Mouse (Mus musculus) common myeloid progenitor, adult 5-6 weeks (primary cell): ENCODE results near the gene Sema4a. TPM values are rescaled to one million over a fixed set of nuclear protein-coding genes. Genes with fewer than 3 reads are reported as not detected.

Experiments used
- ATAC-seq: replicated peaks from 2 replicates; pipeline ENCODE4 v1.8.0; 2016; ENCODE audit warnings: low read depth, mild to moderate bottlenecking, moderate TSS enrichment, inconsistent platforms; ENCODE audit not compliant: poor library complexity, severe bottlenecking
- total RNA-seq: library from RNA; stranded (forward); fragments of 200-1000, 187-1606 nt; gene quantifications from 2 replicates; pipeline ENCODE4 v1.2.3, GENCODE M21; 2017

The Sema4a gene
- total RNA-seq, 1 experiment from 2014 or later: 2.5 TPM

DNA sequence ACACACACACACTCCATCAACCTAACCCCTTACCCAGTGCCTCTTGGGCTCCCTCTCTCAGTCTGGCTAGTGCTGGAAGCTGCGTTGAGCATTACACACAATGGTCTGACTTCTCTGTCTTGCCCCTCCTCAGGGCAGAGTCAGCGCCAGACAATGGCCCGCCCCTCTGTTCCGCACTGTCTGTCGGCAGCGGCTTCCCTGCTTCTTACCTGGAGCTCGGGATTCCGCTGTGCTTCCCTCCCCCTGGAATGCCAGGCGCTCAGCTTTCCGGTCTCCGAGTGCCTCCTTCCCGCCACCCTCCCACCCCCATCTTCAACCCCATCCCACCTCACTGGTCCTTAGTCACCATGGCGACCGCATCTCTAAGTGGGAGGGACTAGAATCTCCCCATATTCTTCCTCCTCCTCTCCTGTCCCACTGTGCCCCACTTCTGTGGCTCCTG is 2.2 kb downstream of the Sema4a start:
- no peak for ATAC-seq

DNA sequence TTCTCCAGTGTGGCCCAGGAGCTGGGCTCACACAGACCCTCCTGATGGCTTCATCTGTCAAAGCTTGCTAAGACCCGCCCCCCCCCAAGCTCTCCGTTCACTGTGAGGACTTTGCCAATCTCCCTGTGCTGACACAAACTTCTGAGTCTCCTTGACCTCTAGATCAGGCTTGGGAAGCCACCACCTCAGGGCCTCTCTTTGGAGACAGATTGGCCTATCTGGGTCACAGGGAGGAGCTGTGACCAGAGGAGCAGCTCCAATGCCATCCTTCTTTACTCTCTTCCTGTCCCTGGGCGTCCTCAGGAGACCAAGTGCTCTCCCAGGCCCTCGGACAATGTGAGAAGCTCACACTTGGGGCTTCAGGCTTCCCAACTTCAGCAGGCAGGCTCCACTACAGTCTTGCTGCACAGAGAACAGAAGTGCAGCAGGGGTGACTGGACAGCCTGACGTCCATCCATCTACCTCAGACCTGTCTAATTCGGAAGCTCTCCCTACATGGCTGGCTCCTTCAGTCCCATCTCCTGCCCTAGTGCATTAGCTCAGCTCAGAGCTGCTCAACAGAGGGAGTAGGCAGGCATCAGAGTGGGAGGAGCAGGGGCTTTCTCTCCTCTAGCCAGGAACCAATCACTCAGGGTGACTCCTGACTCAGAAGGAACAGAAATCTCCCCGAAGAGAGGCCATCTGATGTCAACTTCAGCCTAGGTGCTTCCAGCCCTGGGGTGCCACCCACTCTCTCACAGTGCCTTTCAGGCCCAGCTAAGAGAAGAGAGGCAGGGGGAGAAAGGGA is 4.0 kb downstream of the Sema4a start:
- no peak for ATAC-seq

DNA sequence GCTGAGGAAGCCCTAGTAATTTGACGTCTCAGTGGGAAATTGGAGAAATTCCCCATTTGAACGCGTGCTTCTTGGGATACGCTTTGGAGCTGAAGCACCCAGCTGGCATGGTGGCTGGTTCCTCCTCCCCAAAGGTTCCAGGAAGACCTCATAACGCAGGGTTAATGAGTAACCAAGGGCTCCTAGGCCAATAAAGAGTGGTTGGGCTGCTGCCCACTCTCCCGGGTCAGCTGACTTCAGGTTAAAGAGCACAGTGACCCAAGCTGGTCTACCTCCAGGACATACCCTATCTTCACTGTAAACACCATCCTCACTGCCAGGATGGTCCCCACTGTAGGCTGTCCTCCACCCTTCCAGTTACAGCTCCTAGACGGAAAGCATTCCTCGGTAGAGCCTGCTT is 4.7 kb downstream of the Sema4a start:
- ATAC-seq: no peak

DNA sequence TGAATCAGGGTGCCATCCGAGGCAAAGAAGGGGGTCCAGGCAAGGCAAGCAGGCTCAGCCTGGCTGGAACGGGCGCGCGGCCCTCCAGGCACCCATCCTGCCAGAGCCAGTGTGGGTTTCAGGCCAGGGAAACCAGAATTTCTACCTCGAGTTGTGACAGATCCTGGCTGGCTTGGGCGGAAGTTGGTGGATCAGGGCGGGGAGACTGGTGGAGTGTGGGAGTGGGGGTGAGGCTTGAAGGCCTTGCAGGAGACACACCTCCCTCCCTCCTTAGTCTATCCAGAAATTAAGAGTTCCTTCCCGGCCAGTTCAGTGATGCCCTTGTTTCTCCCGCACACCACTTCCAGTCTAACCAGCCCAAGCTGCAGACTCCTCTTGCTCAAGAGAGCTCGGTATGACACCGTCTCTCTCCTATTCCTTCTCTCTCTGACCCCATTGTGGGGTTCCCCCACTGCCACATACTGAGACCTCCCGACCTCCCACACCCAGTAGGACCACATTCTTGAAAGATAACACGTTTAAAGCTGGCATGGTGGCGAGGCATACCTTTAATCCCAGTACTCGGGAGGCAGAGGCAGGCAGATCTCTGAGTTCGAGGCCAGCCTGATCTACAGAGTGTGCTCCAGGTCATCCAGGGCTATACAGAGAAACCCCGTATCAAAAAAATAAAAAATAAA is 5.3 kb downstream of the Sema4a start:
- ATAC-seq: 0 out of 2 replicates have a peak, but pooled peaks have one; percentile 1

DNA sequence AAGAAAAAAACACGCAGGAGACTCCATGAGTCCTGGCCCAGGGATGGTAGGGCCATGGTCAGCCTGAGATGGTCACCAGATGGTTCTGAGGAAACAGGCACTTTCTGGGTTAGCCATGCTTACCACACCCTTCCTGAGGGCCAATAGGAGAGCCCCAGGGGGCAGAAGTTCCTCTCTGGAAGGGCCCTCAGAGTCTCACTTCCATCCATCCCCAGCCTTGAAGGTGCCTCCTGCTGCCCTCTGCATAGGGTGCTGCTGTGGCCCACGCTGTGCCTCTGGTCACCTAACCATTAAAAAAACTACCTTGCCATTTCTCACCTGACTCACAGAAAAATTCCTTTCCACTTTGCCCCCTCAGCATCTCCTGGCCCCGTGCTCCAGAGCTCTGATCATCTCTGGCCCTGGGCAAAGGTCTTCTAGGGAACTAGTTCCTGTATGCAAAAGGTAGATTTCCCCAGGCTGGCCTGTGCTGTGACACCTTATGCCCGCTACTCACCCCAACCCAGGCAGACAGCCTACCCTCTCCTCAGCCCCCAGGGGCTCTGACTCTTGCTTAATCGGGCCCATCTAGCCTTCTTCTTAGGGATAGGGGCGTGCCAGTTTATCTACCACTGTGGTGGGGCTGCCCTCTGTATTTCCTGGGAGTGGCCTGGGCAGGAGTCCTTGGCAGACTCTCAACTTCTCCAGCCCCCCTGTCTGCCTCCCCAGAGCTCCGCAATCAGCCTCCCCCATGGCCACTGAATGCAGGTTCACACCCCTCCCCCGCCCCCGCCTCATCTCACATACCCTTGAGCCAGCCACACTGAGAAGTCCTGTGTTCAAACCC is 6.0 kb downstream of the Sema4a start:
- ATAC-seq: peak; percentile 52

DNA sequence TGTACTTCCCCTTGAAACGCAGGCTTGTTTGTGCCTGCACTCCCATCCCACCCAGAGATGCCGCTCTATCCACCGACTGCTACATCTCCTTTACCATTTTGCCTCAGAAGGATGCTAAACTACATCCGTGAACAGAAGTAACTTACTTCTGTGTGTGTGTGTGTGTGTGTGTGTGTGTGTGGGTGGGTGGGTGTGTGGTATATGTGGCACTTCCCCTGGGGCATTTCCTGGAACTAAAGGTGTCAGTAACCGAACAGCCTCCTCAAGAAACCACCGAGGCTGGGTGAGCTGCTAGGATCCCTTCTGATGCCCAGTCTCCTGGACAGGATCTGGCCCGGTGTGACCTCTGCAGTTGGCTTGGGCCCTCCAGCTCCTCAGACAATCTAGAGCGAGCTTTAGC is 7.0 kb downstream of the Sema4a start:
- ATAC-seq: 0 out of 2 replicates have a peak, but pooled peaks have one; percentile 3

DNA sequence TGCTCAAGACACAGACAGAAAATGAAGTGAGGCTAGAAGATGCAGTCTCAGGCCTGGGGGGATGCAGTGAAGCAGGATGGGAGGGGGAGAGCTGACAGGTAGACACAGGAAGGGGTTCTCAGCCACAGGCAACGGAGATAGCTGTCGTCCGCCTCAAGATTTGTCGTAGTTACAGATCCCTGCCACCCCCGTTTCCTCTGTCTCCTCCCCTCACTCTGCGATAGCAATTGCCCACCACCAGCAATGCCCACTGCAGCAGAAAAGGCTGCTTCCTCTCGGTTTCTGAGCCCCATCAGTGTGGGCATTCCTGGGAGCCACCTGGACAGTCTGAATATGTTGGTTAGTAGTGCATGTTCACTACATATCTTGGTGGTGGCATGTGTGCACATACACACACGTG is 7.6 kb downstream of the Sema4a start:
- ATAC-seq: no peak

DNA sequence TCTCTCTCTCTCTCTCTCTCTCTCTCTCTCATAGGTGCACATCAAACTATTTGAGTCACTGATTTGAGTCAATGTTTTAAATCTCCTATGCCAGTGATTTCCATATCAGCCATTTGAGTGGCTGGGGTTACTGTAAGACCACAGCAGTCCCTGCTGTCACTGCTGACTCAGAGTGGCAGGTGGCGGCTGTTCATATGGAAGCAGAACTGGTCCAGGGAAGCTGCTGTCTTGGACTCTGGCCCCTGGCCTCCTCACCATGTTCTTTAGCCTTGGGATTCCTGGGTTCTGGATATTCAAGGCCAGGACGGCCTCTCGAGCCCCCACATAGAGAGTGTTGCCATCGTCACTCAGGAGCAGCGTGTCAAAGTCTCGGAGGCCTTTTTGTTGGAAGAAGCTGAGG is 8.3 kb downstream of the Sema4a start:
- ATAC-seq: no peak

DNA sequence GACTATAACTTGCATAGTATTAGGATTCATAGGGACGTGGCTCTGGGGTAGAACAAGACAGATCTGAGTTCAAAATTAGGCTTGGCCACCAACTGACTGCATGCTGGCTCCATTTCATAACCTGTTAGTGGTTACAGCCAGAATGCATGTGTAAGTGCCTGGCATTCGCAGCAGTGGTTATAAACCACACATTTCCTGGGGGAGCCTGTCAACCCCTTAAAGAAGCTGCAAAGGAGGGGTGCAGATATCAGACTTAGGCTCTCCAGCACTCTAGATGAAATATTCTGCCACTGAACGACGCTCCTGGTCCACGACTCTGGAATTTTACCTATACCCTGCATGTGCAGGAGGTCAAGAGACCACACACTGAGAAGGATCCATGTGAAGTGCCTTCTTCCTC is 8.7 kb downstream of the Sema4a start:
- no peak for ATAC-seq

DNA sequence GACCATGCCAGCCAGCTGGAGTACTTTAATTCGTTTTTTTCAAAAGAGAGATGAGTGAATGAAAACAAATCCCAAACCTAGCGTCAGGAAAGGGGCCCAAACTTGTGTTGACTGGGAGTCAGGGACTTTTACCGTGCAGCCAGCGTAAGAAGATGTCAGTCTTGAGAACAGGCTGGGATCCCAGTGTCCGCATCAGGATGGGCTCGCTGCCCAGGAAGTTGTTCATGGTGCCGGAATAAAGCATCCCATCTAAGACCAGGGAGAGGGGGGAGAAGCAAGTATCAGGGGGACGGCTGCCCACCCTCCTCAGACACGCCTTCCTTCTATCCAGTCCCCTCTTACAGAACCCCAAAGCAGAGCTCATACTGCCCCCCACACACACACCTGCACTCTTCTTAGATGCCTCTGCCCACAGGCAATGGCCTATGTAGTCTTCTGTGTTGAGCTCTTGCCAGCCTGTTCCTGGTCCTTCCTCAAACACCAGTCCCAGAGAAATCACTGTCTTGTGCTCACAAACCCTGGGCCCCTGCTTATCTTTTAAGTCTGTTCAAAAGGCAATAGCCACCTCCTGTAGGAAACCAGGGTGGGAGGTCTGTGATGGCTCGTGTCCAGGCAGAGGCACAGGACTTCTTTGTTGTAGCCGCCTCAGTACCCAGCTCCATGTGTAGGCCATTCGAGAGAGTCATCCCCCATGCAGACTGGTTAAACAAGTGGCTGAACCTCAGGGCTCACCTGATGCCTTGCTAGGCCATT is 10.4 kb downstream of the Sema4a start:
- no peak for ATAC-seq

DNA sequence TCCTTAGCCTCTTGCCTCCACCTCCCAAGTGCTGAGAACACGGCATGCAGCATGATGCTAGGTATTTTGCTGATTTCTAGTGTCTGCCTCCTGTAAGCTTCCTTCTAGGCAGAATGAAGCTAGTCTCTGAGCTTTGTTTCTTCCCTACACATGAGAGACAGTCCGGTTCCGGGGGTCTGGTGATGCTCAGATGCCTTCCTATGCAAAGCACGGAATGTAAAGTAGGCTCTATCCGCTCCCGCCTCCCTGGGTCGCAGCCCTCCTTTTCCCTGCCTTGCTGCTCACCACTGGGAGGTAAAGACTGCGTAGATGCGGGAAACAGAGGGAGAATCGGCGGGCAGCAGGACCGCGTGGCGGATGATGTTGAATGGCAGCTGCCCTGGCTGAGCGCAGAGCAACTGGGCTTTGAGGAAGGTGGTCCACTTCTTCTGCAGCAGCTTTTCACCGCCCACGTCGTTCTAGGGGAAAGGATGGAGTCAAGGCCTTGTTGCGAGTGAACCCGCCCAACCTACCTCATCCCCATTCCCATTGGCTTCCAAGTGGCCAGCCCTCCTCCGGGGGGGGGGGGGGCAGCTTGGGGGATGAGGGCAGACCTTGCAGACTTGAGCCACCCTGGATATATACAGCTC is 11.5 kb downstream of the Sema4a start:
- no peak for ATAC-seq

DNA sequence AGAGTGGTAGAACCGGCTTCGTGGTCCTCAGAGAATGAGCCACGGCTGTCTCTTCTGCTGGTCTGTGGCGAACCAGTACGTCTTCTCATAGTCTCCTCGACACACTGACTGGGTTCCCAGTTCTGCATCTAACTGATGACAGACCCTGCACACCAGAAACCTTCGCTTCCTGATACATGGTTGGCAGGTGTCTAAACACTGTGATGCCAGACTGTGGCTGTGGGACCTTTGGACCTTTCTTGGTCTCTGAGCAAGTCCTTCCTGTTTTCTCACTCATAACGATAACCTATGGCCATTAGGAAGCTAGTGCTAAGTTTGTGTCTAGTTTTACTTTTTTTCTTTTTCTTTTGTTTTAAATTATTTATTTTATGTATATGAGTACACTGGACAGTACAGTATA is 12.5 kb downstream of the Sema4a start:
- no peak; the same call in 1 of the 2 replicates for ATAC-seq

DNA sequence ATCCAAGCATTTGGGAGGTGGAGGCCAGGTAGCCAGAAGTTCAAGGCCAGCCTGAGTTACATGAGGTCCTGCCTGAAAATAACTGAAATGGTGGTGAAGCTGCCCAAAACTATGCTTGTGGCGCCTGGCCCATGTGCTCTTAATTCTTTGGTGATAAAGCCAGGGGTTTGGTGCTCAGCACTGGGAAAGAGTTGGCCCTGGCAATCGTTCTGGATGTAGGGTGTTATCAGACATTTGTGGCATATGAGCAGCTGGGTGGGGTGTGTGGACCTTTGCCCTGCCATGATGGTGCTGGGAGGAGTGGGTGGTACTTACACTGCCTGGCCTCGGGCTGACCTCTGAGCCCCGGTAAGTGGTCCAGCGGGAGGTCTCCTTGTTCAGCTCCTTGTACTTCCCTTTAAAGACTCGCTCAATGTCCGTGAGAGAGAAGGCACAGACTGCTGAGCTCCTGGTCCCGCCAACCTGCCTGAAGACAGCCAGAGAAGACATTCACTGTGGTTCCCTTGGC is 13.3 kb downstream of the Sema4a start:
- no peak for ATAC-seq

DNA sequence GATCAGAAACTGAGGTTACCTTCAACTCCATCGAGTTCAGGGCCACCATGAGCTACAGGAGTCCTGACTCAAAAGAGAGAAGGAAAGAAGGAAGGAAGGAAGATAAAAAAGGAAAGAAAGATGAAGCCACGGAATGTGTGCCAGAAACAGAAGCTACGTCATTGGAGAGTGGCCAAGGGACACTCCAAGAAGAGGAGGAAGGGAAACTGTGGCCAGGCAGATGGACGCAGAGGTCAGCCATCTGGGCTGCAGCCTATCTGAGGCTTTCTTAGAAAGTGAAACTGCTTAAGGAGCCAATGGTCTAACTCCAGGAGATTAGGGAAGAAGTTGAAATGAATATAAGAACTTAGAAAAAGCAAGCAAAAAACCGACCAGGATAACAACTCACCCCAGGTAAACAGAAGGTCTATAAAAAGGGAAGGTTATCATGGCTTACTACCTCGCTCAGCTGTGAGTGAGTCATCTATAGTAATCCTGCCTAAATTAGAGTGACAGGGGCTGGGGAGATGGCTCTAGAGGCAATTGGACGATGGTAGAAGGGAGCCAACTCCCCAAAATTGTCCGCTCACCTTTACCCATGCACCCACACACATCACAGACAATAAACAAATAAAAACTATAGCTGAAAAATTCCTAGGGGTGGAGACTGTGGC is 14.4 kb downstream of the Sema4a start:
- ATAC-seq: peak; percentile 40

DNA sequence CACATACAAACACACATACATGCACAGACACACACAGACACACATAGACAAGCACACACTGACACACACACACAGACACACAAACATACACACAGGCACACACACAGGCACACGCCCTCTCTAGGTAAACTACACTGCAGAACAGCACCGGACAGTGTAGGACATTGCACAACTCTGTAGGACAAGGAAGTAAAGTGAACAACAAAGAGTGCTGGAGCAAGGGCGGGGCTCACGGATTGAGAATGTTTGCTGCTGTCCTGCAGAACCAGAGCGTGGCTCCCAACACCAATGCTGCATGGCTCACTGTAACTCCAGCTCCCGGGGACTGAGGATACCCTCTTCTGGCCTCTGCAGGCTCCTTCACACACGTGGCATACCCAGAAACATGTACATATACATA is 18.1 kb downstream of the Sema4a start:
- ATAC-seq: 0 out of 2 replicates have a peak, but pooled peaks have one; percentile 37

DNA sequence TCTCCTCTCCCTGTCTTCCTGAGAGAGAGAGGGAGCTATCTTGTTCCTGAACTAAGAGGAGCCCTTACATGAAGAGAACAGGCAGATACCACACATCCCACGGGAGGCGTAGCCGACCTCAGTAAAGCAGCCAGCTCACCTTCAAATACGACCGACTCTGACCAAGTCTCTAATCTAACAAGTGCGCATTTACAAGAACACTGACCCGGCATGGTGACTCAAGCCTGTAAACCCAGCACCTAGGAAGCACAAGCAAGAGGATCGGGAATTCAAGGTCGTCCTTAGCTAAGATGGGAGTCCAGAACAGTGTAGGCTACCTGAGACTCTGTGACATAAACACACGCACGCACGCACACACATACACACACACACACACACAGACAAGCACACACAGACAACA is 18.5 kb downstream of the Sema4a start:
- no peak for ATAC-seq

DNA sequence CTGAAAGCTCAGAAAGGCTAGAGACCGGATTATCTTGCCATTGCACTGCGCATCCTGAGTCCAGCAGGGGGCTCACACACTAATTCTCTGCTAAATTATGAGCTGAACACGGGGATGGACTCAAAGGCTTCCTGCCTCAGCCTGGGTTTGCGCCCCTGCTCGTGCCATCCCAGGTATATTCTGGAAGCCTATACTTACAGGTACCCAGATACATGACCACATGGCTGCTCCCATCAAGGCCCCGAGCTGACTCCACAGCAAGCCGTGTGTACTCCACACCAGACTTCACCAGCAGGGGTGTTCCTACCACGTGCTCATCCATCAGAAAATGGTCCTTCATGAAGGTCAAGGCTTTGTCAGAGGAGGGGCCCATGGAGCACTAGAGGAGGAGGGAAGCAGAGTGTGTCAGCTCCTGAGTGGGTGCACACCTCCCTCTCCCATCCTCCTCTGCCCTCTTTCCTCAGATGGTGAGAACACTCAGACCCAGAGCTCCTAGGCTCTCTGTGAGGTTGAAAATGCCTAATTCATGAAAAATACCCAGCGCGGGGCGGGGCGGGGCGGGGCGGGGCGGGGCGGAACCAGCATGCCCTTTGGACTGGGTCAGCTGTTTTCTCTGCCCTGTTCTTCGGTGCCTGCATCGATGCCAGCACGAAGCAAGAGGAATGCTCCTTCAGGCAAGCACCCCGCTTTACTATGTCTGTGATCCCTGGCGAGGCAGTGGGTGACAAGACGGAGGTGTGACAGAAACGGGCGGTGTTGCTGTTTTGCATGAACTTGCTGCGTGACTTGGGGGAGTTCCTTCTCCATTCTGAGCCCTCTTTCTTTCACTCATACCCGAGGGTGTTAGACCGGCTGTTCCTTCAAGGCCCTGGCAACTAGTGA is 20.2 kb downstream of the Sema4a start:
- peak; percentile 67 for ATAC-seq

DNA sequence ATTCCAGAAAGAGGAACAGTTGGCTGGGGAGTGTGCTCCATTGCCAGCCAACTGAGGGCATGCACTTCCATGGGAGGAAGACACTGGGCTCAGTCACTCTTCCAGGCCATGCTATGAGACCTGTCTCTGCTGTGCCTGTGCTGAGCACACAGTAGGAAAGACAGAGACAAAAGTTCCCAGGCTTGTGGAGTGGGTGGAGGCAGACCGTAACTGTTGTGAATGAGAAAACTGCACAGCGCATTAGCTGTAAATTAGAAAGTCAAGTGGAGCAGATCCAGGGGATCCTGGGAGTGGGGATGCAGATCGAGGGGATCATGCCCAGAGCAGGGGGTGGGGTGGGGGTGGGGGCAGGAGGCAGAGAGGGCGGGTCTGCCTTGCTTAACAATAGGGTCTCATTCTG is 21.4 kb downstream of the Sema4a start:
- ATAC-seq: no peak
